Mouse (Mus musculus) heart, postnatal 4 days (tissue): ENCODE measurements around the gene Vmn2r4. TPM values are rescaled to one million over a fixed set of nuclear protein-coding genes. Genes with fewer than 3 reads are reported as not detected.
"Not testable (repeated sequence)": the region's sequence is repeated elsewhere in the genome, so short reads cannot be mapped to it uniquely, and the experiment has no call there.

Source experiments
- DNase-seq: peaks from one replicate; pipeline ENCODE4 v3.0.0; 2021
- total RNA-seq, 2 experiments: library from RNA; stranded (reverse); gene quantifications; 2 replicates each; pipeline ENCODE4 v1.2.3; 2021

Vmn2r4 gene
- not detected for total RNA-seq

GRCm38 (mm10) chr3:64415268-64415667 lies at the start of gene Vmn2r4:
Gene Vmn2r4, minus strand, starts transcription at chr3:64415368.
- DNase-seq: not testable (repeated sequence)

GRCm38 (mm10) chr3:64434261-64434660 lies 19.1 kb upstream of the Vmn2r4 start:
- DNase-seq: not testable (repeated sequence)

GRCm38 (mm10) chr3:64428117-64428798 lies 13.1 kb upstream of the Vmn2r4 start:
- not testable (repeated sequence) for DNase-seq

GRCm38 (mm10) chr3:64422141-64422540 lies 7.0 kb upstream of the Vmn2r4 start:
- not testable (repeated sequence) for DNase-seq

GRCm38 (mm10) chr3:64417477-64417876 lies 2.3 kb upstream of the Vmn2r4 start:
- DNase-seq: not testable (repeated sequence)

- DNase-seq: not testable (repeated sequence)
Observed at GRCm38 (mm10) chr3:64414253-64414652, 915 bp downstream of the Vmn2r4 start.

- DNase-seq: no peak
Observed at GRCm38 (mm10) chr3:64359286-64360035, 55.7 kb downstream of the Vmn2r4 start.

Other genes with a start within 250 kb of the Vmn2r4 start
- gene Vmn2r3, start 125.7 kb downstream of the Vmn2r4 start, total RNA-seq: not detected
- not detected for gene Vmn2r5, start 94.5 kb upstream of the Vmn2r4 start, total RNA-seq
- not detected for gene Vmn2r6, start 150.5 kb upstream of the Vmn2r4 start, total RNA-seq